Mouse (Mus musculus) heart, adult 2 months (tissue): ENCODE data around the gene Apopt1. TPM values are rescaled to one million over a fixed set of nuclear protein-coding genes. Genes with fewer than 3 reads are reported as not detected.

Experiments
- DNase-seq, 2 experiments: peaks; one replicate each; pipeline ENCODE4 v3.0.0; 2021
- H3K27ac ChIP-seq: fragments of 200-600 bp; 2 replicates; pipeline ENCODE4 v1.8.1; 2022
- H3K27me3 ChIP-seq: fragments of 200-500 bp; 2 replicates; pipeline ENCODE4 v1.6.1; 2012; ENCODE audit warnings: mild to moderate bottlenecking, low read length, inconsistent platforms, mixed read lengths; ENCODE audit not compliant: control insufficient read depth, insufficient read depth
- H3K36me3 ChIP-seq: fragments of 200-500 bp; 2 replicates; pipeline ENCODE4 v1.6.1; 2012; ENCODE audit warnings: low read length, inconsistent platforms; ENCODE audit not compliant: control insufficient read depth, insufficient read depth
- H3K4me1 ChIP-seq: fragments of 200-500 bp; 2 replicates; pipeline ENCODE4 v1.6.1; 2011; ENCODE audit warnings: low read length; ENCODE audit not compliant: control insufficient read depth, insufficient read depth
- H3K4me3 ChIP-seq: fragments of 200-600 bp; 2 replicates; pipeline ENCODE4 v1.8.1; 2022
- H3K79me2 ChIP-seq: fragments of 200-500 bp; replicated peaks from 2 replicates; pipeline ENCODE4 v1.6.1; 2012; ENCODE audit warnings: mild to moderate bottlenecking, inconsistent platforms, low read length, moderate library complexity, mixed read lengths; ENCODE audit not compliant: control insufficient read depth, insufficient read depth
- H3K9ac ChIP-seq: fragments of 200-500 bp; 2 replicates; pipeline ENCODE4 v1.6.1; 2012; ENCODE audit warnings: low read depth, mild to moderate bottlenecking, control low read depth, inconsistent platforms, low read length, mixed read lengths
- CTCF ChIP-seq: fragments of 200-600 bp; IDR thresholded peaks from 2 replicates; pipeline ENCODE4 v1.8.1; 2022; ENCODE audit warnings: antibody characterized with exemption, mild to moderate bottlenecking, moderate library complexity
- EP300 ChIP-seq: fragments of 200-500 bp; IDR thresholded peaks from 2 replicates; pipeline ENCODE4 v1.6.1; 2011; ENCODE audit warnings: low read depth, low read length, control low read depth; ENCODE audit not compliant: insufficient read depth
- POLR2A ChIP-seq: fragments of 200-500 bp; IDR thresholded peaks from 2 replicates; pipeline ENCODE4 v1.6.1; 2011; ENCODE audit warnings: mild to moderate bottlenecking, low read depth, low read length, control low read depth; ENCODE audit not compliant: insufficient read depth
- WGBS: fragments of 180-500 bp; shearing (Covaris S2); methylation state at CpG from one replicate; pipeline ENCODE4 v1.1.7; 2018; 5-methylcytosine and 5-hydroxymethylcytosine counted together
- intact Hi-C: fragments of 180-260 bp; cut with DNase I; formaldehyde crosslinking; loops from one replicate; pipeline ENCODE4 v1.15.1; 2025
- polyA plus RNA-seq: library from polyadenylated mRNA; depleted of rRNA; stranded (reverse); fragments of >200 nt; gene quantifications from 2 replicates; pipeline ENCODE4 v1.2.3, GENCODE M21; 2012
- total RNA-seq, 2 experiments: library from RNA; stranded (reverse); gene quantifications; 2 replicates each; pipeline ENCODE4 v1.2.3; 2021

The Apopt1 gene
- total and polyA plus RNA-seq, 3 experiments: 31.7 to 36.3 (median 32.0) TPM

- TF ChIP-seq CTCF (no peak), EP300 (no peak), POLR2A (no peak)
- peak overlapping the region; percentile 99 for H3K27ac ChIP-seq
- no peaks in the 10 kb centered on the region for H3K79me2 ChIP-seq
- peaks cover 12% of the 10 kb centered on the region for H3K4me1 ChIP-seq
- peak overlapping the region; percentile 79 for H3K9ac ChIP-seq
- H3K36me3 ChIP-seq: no peaks in the 10 kb centered on the region
- peak; percentile 77 to 80 for DNase-seq
- under 1% methylated on average over 34 of the region's 34 CpGs for WGBS
- no peaks in the 10 kb centered on the region for H3K27me3 ChIP-seq
- peak overlapping the region; percentile 67 for H3K4me3 ChIP-seq
- intact Hi-C loops: no loop called here
These were observed 41.6 kb upstream of the Apopt1 start for GRCm38 (mm10) chr12:111671431-111671902.

DNA sequence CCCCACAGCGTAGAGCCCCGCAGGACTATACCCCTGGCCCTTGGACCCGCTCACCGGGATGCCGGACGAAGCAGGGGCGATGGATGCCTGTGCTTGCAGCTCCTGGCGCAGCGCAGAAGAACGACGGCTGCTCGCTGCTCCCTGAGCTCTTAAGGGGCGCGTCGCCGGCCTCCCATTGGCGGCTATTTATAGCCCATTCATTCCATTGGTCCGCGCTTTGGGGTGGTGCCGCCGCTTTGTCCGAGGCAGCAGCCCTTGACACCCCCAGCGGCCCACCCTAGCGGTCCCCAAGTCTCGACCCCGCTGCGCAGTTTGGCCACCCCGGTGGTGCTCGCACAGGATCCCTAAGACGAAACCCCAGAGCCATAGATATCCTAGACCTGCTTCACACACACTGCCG, 40.9 kb upstream of the Apopt1 start, which contains the start of gene Ckb:
Gene Ckb (minus strand): TSS at position 163 of the 400 bp plus-strand sequence.
- peak within 1 kb of the TSS; percentile 99 for H3K27ac ChIP-seq
- no peaks in the 10 kb centered on the region for H3K27me3 ChIP-seq
- peak; percentile 88 for DNase-seq
- H3K9ac ChIP-seq: peak within 1 kb of the TSS; percentile 79
- whole genome bisulfite sequencing: under 1% methylated on average over 31 of the region's 31 CpGs
- peak within 1 kb of the TSS; percentile 67 for H3K4me3 ChIP-seq
- intact Hi-C loops: no loop called here
- H3K79me2 ChIP-seq: no peaks in the 10 kb centered on the region
- H3K4me1 ChIP-seq: peaks cover 15% of the 10 kb centered on the region
- TF ChIP-seq CTCF (no peak), POLR2A (peak; percentile 91), EP300 (0 out of 2 replicates have a peak, but pooled peaks have one; percentile 15)
- peaks cover 2% of the 10 kb centered on the region; the same call in 1 of the 2 replicates for H3K36me3 ChIP-seq

- intact Hi-C loops: no loop called here
- no peak for DNase-seq
- WGBS: 20% methylated on average over 12 of the region's 12 CpGs
These were observed 40.5 kb upstream of the Apopt1 start for GRCm38 (mm10) chr12:111672581-111672980.

DNA sequence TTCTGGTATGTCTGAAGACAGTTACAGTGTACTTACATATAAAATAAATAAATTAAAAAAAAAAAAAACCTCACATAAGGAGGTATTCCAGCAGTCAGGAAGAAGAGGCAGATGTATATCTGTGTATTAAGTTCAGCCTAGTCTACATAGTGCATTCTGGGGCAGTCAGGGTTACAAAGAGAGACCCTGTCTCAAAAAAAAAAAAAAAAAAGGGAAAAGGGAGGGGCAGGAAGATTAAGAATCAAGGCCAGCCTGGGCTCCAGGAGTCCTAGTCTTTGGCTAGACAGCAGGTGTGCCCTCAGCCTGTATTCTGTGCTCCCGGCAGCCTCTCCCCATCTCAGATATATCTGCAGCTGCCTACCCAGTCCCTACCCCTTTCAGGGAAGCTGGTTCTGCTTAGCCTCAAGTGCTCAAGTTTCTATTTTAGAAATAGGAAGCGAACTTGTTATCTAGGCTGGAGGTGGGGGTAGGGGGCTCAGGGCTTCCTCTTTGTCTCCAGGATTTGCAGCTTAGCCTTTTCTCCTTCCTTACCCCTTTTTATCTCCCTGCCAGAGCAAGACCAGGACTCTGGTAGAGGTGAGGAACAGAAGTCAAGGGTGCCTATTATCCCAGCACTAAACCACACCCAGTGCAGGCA, 38.1 kb upstream of the Apopt1 start:
- intact Hi-C loops: no loop called here
- H3K27ac ChIP-seq: no peak overlapping the region
- WGBS: 55% methylated on average over 2 of the region's 2 CpGs

More at GRCm38 (mm10) chr12:111672581-111672980, 40.5 kb upstream of the Apopt1 start:
- no peaks in the 10 kb centered on the region for H3K79me2 ChIP-seq
- H3K9ac ChIP-seq: peak overlapping the region; percentile 1; the same call in 1 of the 2 replicates
- H3K4me1 ChIP-seq: peaks cover 19% of the 10 kb centered on the region
- no peak overlapping the region for H3K27ac ChIP-seq
- H3K4me3 ChIP-seq: peak overlapping the region; percentile 67
- TF ChIP-seq EP300: no peak
- TF ChIP-seq POLR2A: no peak
- no peak for TF ChIP-seq CTCF
- H3K36me3 ChIP-seq: peaks cover 4% of the 10 kb centered on the region; the same call in 1 of the 2 replicates
- H3K27me3 ChIP-seq: no peaks in the 10 kb centered on the region

DNA sequence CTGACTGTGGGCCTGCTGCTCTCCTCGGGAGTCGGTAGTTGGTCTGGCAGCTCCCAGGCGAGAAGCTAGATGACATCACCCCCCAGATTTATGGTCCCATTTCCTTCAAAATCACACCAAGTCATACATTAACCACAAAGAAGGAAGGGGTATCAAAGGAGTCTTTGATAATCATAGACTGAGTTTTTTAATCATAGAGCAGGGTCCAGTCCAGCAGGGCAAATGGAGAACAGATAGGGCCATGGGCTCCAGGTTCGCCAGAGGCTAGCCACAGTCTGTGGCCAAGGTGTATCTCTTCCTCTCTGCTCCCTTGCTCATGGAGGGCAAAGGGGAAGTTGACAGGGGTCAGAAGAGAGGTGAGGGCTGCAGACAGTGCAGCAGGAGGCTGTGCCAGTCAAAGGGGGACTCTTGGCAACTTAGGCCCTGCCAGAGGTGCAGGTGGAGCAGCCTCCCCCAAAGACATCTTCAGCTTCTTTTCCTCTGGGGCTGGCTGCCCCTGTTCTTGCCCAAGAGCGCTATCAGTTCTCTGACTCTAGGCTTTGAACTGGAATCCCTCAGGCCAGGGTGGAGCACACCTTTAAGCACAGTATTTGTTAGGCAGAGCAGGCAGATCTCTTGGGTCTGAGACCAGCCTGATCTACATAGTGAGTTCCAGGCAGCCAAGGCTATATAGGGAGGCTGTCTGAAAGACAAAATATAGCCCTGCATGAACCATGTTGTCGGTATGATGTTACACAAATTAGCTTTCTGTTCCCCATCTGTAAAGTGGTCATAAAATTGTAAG, 37.1 kb upstream of the Apopt1 start:
- TF ChIP-seq CTCF: no peak
- no peak for TF ChIP-seq POLR2A
- TF ChIP-seq EP300: no peak
- intact Hi-C loops: no loop called here
- Histone ChIP-seq H3K36me3 (peaks cover 4% of the 10 kb centered on the region; the same call in 1 of the 2 replicates), H3K79me2 (no peaks in the 10 kb centered on the region), H3K9ac (no peak overlapping the region), H3K4me1 (peaks cover 13% of the 10 kb centered on the region), H3K27ac (no peak overlapping the region), H3K4me3 (no peak overlapping the region), H3K27me3 (no peaks in the 10 kb centered on the region)
- 91% methylated on average over 6 of the region's 6 CpGs for WGBS
- DNase-seq: no peak

More for the DNA sequence above, 38.1 kb upstream of the Apopt1 start:
- TF ChIP-seq EP300 (no peak), CTCF (no peak), POLR2A (no peak)
- Histone ChIP-seq H3K27me3 (no peaks in the 10 kb centered on the region), H3K4me1 (peaks cover 15% of the 10 kb centered on the region), H3K36me3 (peaks cover 4% of the 10 kb centered on the region; the same call in 1 of the 2 replicates), H3K4me3 (no peak overlapping the region), H3K79me2 (no peaks in the 10 kb centered on the region), H3K9ac (no peak overlapping the region)
- no peak for DNase-seq
